Mouse (Mus musculus): ENCODE results near the gene 1700018B08Rik. TPM values are rescaled to one million over a fixed set of nuclear protein-coding genes. Genes with fewer than 3 reads are reported as not detected.

The 1700018B08Rik gene
- polyA plus RNA-seq, 1 experiment from 2014 or later, result not detected

GRCm38 (mm10) chr8:121491633-121492032 is 52.5 kb downstream of the 1700018B08Rik start:
- WGBS (ENCODE audit: insufficient replicate concordance), result 53% methylated on average over 9 of the region's 9 CpGs
- DNase-seq (no peak), ATAC-seq (no peak)
- H3K27ac ChIP-seq (ENCODE audit: low read depth), result no peak overlapping the region
- H3K4me3 ChIP-seq (ENCODE audit: low read depth, low read length), result no peak overlapping the region
- H3K4me1 ChIP-seq (ENCODE audit: insufficient read depth), result no peaks in the 10 kb centered on the region
- no peaks in the 10 kb centered on the region for H3K9me3 ChIP-seq (ENCODE audit: low read length)
- H3K36me3 ChIP-seq (replicated peaks; ENCODE audit: insufficient read depth, low read length), result no peaks in the 10 kb centered on the region
- no peak overlapping the region for H3K9ac ChIP-seq (replicated peaks)
- H3K27me3 ChIP-seq (ENCODE audit: insufficient read depth, low read length), result 0 out of 2 replicates have a peak, but pooled peaks cover 2% of the 10 kb centered on the region
- TF ChIP-seq EP300 (IDR thresholded peaks at IDR 0.05; ENCODE audit: low read depth) (no peak), CTCF (IDR thresholded peaks at IDR 0.05; ENCODE audit: low read depth) (no peak)
- no peak overlapping the region for H3K4me2 ChIP-seq (ENCODE audit: low read depth, low read length)

DNA sequence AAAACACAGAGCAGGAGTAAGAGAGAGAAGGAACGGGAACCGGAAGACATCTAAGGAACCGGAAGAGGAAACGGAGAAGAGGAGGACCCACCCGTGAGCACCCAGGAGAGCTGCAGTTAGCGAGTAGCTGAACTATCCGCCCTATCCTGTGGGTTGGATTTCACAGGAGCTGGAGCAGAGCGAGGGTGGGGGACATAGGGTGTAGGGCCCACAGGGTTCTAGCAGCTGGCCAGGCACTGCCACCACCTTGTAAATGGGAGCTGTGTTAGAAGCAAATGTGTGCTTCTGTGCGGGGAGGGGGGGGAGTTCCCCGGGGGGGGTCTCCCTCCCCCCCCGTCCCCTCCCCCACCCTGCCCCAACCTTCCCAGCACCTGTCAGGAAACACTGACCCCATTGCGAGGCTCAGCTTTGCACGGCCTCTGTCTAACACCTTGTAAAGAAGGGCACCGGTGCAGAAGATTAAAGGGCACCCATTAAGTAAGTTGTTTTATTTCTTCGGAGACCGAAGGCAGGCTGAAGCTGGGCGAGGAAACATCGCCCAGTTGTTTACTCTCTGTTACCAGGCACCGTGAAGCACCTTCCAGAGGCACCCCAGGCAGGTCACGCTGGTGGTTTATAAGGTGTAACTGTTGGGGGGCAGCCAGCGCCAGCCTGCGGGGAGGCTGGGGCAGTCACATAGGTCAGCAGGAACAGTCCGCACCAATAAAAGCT is 59.9 kb downstream of the 1700018B08Rik start:
- H3K36me3 ChIP-seq (replicated peaks; ENCODE audit: insufficient read depth, low read length), result no peaks in the 10 kb centered on the region
- H3K4me2 ChIP-seq (ENCODE audit: low read depth, low read length), result no peak overlapping the region
- no peak for DNase-seq
- H3K27ac ChIP-seq (ENCODE audit: low read depth), result no peak overlapping the region
- H3K4me3 ChIP-seq (ENCODE audit: low read depth, low read length), result no peak overlapping the region
- TF ChIP-seq CTCF (IDR thresholded peaks at IDR 0.05; ENCODE audit: low read depth) (no peak), EP300 (IDR thresholded peaks at IDR 0.05; ENCODE audit: low read depth) (no peak)
- 58% methylated on average over 23 of the region's 23 CpGs for WGBS (ENCODE audit: insufficient replicate concordance)
- H3K4me1 ChIP-seq (ENCODE audit: insufficient read depth), result no peaks in the 10 kb centered on the region
- 0 out of 2 replicates have a peak, but pooled peaks cover 3% of the 10 kb centered on the region for H3K27me3 ChIP-seq (ENCODE audit: insufficient read depth, low read length)
- H3K9me3 ChIP-seq (ENCODE audit: low read length), result no peaks in the 10 kb centered on the region
- no peak overlapping the region for H3K9ac ChIP-seq (replicated peaks)
- ATAC-seq, result no peak

Other genes with a start within 250 kb of the 1700018B08Rik start
- 12.3 and 13.9 TPM in 2 replicates for gene Fbxo31, start 34.5 kb upstream of the 1700018B08Rik start, polyA plus RNA-seq (2015; fragmentation: Nextera tagmentation; extraction: Ambion mirVana)
- 205 and 222 TPM in 2 replicates for gene Map1lc3b, start 46.0 kb upstream of the 1700018B08Rik start, polyA plus RNA-seq (2015; fragmentation: Nextera tagmentation; extraction: Ambion mirVana)
- 1.9 and 2.3 TPM in 2 replicates for gene Zcchc14, start 108.6 kb upstream of the 1700018B08Rik start, polyA plus RNA-seq (2015; fragmentation: Nextera tagmentation; extraction: Ambion mirVana)
- 0.11 TPM in 2 replicates for gene Jph3, start 185.3 kb upstream of the 1700018B08Rik start, polyA plus RNA-seq (2015; fragmentation: Nextera tagmentation; extraction: Ambion mirVana)

Measured in liver, postnatal 0 days (tissue).